Mouse (Mus musculus) left cerebral cortex, adult 8-10 months (tissue): ENCODE measurements around the gene Dmtf1. TPM values are rescaled to one million over a fixed set of nuclear protein-coding genes. Genes with fewer than 3 reads are reported as not detected.
"Not testable (repeated sequence)": the region's sequence is repeated elsewhere in the genome, so short reads cannot be mapped to it uniquely, and the experiment has no call there.

ENCODE experiments used
- DNase-seq, 2 experiments: peaks; one replicate each; pipeline ENCODE4 v3.0.0; 2022; ENCODE audit warnings: low spot score in 2 of 2
- total RNA-seq, 4 experiments: library from RNA; stranded (reverse); gene quantifications; 2 replicates each; pipeline ENCODE4 v1.2.4; 2022

Dmtf1 gene
- total RNA-seq: 10 to 100 TPM; 45.1 to 51.5 (median 46.7) TPM

GRCm38 (mm10) chr5:9161456-9162041 lies at the start of gene Dmtf1:
Gene Dmtf1, minus strand, starts transcription at chr5:9161776.
- DNase-seq: peak; percentile 79 to 89

GRCm38 (mm10) chr5:9186467-9186866 lies 24.9 kb upstream of the Dmtf1 start:
- DNase-seq: no peak

GRCm38 (mm10) chr5:9173295-9173694 lies 11.7 kb upstream of the Dmtf1 start:
- no peak for DNase-seq

- not testable (repeated sequence) for DNase-seq
Measured at GRCm38 (mm10) chr5:9169328-9170005, 7.9 kb upstream of the Dmtf1 start.

- no peak for DNase-seq
Measured at GRCm38 (mm10) chr5:9166366-9166765, 4.8 kb upstream of the Dmtf1 start.

- not testable (repeated sequence) for DNase-seq
Measured at GRCm38 (mm10) chr5:9165151-9165550, 3.6 kb upstream of the Dmtf1 start.

GRCm38 (mm10) chr5:9163411-9163810 lies 1.8 kb upstream of the Dmtf1 start:
- DNase-seq: no peak

GRCm38 (mm10) chr5:9162088-9162487 lies 512 bp upstream of the Dmtf1 start:
- no peak for DNase-seq

- DNase-seq: peak in 1 of 2 experiments; percentile 39
Measured at GRCm38 (mm10) chr5:9160831-9161455, 633 bp downstream of the Dmtf1 start.

GRCm38 (mm10) chr5:9157336-9157735 lies 4.2 kb downstream of the Dmtf1 start:
- DNase-seq: no peak

GRCm38 (mm10) chr5:9156746-9157145 lies 4.8 kb downstream of the Dmtf1 start:
- DNase-seq: no peak

GRCm38 (mm10) chr5:9149273-9149850 lies 12.2 kb downstream of the Dmtf1 start:
- DNase-seq: no peak

- DNase-seq: no peak
Measured at GRCm38 (mm10) chr5:9142376-9142775, 19.2 kb downstream of the Dmtf1 start.

GRCm38 (mm10) chr5:9140724-9141123 lies 20.9 kb downstream of the Dmtf1 start:
- DNase-seq: no peak

GRCm38 (mm10) chr5:9135588-9135987 lies 26.0 kb downstream of the Dmtf1 start:
- DNase-seq: no peak

- DNase-seq: no peak
Measured at GRCm38 (mm10) chr5:9131786-9132185, 29.8 kb downstream of the Dmtf1 start.

GRCm38 (mm10) chr5:9128566-9128965 lies 33.0 kb downstream of the Dmtf1 start:
- peak in 1 of 2 experiments; percentile 50 for DNase-seq

GRCm38 (mm10) chr5:9124134-9124533 lies 37.4 kb downstream of the Dmtf1 start:
- no peak for DNase-seq

GRCm38 (mm10) chr5:9114162-9114561 lies 47.4 kb downstream of the Dmtf1 start:
- no peak for DNase-seq

- no peak for DNase-seq
Measured at GRCm38 (mm10) chr5:9111759-9112158, 49.8 kb downstream of the Dmtf1 start.

GRCm38 (mm10) chr5:9111285-9111684 lies 50.3 kb downstream of the Dmtf1 start:
- DNase-seq: no peak

- no peak for DNase-seq
Measured at GRCm38 (mm10) chr5:9109582-9109981, 52.0 kb downstream of the Dmtf1 start.
